Mouse (Mus musculus): ENCODE measurements at regions not wholly inside any gene's neighbourhood (a gene's known extent, or its start where the extent isn't known, plus 50 kb on each side); places are given as distances from the start of the nearest gene placed in this dataset.

DNA sequence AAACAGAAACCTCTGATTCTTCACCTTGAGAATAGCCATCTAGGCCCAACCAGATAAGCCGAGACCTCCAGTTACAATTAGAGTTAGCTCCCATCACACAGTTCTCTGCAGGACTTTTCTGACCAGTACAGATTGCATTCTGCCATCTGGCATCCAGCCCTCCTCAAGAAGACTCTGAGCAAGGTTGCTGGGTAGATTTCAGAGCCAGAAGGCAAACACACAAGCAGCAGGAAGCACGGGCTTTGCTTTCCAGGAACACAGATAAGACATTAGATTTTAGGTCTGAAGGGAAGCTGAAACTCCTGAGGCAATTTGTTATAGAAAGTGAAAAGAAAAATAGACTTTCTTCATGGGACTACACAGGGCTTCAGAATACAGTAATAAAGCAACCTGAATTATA lies 630.9 kb upstream of the Intu start:
- no peak for DNase-seq
- intact Hi-C loops (cut with DNase I), result no loop called here

DNA sequence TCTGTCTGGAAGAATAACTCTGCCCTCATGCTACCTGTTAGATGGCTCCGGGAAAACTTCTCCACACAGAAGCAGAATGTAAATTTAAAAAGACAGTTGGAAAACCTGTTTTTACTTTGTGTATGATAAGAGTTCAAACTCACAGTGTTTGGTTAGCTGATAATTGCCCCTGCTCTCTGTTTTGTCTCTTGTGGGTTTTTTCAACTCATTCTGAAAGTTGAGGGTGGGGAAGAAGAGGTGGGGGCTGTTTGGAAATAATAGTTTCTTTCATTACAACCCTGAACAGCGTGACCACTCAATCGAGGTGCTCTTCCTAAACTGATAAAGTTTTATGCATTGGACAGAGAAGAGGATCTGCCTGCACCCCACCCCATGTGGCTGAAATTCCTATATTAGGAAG lies 626.7 kb upstream of the Intu start:
- intact Hi-C loops (cut with DNase I), result no loop called here
- no peak for DNase-seq

DNA sequence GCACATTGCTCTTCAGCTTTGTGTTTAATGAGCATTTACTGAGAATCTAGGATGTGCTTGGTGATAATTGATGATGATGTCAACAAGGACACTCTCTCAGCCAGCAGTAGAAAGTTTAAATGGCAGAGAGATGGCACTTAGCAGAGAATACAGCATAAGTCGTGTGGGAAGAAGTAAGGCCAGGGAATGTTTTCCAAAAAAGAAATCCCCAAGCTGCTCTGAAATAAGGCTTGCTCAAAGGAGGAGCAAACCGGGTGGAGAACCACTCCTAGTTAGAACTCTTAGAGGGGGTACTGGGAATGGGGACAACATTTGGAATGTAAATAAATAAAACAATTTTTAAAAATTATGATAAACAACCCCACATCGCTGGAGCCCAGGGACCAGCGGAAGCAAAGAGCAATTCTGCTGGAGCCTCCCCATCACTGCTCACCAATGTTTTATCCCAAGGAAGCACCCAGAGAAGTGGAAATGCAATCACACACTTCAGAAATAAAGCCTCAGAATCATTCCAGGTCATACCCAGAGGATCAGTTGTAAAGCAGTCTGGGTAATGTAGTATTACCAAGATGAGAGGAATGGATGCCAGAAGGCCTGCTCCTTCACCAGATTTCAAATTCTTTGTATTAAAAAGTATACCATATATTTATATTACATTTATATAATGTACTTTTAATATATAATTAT lies 622.3 kb upstream of the Intu start:
- DNase-seq, result no peak
- intact Hi-C loops (cut with DNase I), result no loop called here

DNA sequence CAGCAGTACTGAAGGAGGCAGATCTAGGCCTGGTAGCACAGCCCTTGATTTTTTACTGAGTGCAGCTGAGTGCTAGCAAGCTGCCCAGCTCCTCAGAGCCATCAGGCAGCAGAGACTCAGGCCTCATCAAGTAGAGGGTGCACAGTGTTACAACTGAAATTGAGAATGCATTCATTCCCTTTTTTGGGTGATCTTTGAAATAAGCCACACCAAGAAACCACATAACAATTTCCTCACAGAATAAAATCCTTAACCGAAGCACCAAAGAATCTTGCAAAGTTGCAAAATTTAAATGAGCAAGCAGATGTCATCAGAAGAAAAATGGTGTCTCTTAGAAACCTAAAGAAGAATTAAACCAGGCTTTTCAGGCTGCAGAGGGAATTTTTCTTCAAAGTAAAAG lies 621.4 kb upstream of the Intu start:
- intact Hi-C loops (cut with DNase I), result no loop called here
- DNase-seq, result no peak

DNA sequence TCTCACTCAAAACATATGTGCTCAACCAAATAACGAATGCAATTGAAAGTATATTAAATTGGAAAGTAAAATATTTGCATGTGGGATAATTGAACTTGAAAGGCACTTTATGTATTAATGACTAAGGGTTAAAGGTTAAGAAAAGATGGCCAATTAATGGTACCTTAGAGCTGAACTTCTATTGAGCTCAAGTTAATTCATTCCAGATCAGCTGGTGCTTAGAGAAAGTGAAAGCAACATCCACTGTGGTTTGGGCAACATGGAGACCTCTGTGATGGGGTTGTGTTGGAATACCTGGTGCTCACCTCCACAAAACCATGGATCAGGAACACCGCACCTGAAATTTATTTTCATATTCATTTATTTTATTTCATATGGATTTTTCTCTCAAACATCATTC lies 612.5 kb upstream of the Intu start:
- intact Hi-C loops (cut with DNase I), result no loop called here
- no peak for DNase-seq

DNA sequence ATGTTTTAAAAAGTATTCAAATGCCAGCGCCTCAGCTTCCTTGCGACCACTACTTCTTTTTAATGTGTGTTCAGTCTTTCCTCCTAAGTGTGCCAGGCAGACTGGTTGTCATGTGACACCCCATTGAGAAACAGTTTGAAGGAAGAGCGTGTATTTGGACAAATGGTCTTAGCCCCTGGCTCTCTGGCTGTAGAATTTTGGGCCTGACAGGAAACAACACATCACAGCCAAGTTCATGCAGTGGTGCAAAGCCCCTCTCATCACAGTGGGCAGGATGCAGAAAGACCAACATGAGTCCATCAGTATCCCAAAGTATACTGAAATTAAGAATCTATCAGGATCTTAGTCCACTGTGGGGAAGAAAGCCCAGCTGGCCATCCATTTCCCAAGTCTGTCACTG lies 605.6 kb upstream of the Intu start:
- intact Hi-C loops (cut with DNase I), result no loop called here
- no peak for DNase-seq

DNA sequence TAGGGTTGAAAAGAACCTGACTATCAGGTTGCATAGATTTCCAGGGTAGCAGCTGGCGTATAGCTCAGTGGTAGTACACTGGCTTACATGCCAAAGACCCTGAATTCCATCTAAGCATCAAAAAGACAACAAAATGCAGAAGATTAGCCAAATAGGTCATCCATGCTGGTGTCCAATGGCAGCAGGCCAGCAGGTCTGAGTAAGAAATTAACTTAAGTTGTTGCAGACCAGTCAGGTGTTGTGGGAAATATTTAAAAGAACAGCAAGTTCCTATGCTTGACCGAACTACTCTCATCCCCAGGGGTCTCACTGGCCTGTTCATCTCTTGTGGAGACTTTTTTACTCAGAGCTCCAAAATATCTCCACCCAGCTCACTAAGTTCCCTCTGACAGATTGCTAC lies 602.7 kb upstream of the Intu start:
- DNase-seq, result no peak
- intact Hi-C loops (cut with DNase I), result no loop called here

DNA sequence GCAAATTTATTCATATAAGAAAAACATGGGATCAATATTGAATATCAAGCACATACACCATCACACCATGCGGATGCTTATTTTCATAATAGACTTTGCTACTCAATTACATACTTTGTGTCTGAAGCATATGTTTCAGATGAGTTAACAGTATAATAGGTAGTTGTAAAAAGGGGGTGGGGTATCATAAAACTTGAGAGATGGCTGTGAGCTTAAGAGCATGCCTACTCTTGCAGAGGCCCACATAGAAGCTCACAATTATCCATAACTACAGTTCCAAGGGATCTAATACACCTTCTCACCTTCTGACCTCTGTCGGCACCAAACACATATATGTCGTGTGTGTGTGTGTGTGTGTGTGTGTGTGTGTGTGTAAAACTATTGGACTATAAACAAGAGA lies 597.7 kb upstream of the Intu start:
- intact Hi-C loops (cut with DNase I), result no loop called here
- DNase-seq, result no peak

DNA sequence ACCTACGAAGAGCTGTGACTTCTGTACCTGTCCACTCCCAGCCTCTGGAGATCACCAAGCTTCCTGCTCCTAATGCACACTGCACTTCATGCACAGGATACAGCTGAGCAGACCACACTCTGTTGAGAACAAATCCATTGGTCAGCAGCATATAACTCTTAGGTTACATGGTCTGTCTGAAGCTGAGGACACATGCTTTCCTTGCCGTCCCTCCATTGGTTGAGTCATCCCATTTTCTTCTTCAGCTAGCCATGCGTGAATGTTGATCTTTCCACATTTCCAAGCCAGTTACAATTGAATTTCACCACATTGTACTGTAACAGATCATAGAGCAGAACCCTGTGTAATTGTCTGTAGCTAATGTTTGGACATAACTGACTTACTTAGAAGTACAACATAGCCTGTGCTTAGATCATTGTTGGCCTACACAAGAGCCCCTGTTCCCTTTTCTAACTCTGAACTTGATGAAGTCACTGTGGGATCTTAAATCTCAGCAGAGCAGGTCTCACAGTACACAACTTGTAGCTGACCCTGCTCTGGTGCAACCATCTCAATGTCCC lies 593.3 kb upstream of the Intu start:
- no peak for DNase-seq
- intact Hi-C loops (cut with DNase I), result no loop called here

DNA sequence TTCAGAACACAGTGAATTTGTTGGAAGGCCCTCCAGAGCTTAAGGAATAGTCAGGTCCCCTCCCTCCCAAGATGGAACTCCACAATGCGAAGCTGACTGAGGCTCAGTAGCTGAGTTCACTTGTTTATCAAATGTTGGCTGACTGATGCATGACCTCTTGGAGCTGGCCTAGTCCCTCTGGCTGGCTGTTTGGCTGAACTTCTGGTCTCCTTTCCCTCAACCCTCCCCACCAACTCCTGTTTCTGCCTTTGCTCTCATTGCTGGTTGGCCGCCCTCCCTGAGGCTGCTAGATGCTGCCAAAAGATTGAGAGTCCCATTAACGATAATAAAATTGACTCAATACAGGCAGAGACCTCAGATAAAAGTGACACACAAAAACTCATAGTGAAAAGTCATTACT lies 586.5 kb upstream of the Intu start:
- intact Hi-C loops (cut with DNase I), result no loop called here
- DNase-seq, result peak; percentile 68 to 77

DNA sequence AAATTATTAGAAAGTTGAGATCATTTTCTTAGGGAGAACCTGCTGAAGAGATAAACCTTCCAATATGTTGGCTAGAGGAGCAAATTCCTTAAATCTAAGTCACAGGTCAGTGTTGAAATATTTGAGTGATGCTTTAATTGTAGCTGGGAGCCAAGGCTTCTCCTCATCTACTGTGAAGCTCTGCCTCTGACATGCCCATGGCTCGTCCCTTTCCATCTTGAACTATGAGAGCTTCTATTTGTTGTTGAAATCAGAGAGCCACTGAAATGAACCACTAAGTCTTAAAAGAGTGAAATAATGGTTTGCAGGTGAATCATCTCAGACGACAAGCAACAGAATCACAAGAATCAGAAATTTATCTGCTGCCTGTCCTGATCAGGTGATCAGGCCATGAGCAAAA lies 579.0 kb upstream of the Intu start:
- DNase-seq, result no peak
- intact Hi-C loops (cut with DNase I), result no loop called here

DNA sequence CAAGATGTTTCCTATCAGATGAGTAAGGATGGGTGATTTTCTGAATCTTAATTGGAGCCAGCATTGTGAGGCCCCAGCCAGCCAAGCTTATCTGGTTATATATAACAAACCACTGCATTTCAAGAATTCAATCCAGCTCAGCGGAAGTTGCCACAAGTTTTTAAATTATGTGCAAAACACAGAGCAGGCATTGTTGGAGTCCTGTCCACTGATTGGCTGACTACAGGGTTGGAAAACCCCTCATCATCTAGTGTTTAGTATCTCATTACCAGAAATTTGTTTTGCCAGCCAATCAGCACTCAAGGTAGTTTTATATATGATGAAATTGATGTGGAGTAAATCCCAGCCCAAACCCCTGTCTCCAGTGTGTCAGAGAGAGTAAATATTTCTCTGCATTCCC lies 578.5 kb upstream of the Intu start:
- intact Hi-C loops (cut with DNase I), result no loop called here
- no peak for DNase-seq

DNA sequence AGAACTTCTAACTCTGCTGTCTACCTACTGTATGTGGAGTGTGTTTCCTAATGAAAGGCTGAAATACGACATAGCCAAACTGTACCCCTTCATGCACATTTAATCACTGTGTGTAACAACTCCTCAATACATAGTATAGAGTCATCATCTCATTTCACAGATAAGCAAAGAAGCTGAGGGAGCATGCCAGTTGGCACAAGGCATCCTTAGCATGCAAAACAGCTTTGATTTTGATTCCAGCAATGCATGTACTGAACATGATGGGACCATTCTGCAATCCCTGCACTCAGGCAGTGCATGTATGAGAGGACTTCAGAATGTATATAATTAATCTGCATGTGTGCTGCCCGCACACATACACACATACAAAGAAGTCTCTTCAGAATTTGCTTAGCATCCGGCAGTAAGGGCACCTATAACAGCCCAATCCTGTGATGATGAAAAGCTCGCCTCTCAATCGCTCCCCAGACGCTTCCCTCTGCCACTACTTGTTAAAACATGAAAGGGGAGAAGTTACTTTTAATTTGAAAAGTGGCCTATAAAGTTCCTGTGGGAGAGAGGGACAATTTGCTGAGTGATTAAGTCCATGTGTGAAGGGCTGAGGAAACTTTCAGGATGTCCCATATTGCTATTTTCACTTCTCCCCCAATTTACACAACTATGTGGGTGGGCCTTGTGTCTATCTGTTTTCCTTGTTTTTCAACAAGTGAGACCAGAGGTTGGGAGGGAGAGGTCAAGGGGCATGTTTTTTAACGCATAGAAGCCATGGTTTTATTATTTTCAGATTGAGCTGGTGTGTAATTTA lies 569.0 kb upstream of the Intu start:
- no peak for DNase-seq
- intact Hi-C loops (cut with DNase I), result no loop called here

DNA sequence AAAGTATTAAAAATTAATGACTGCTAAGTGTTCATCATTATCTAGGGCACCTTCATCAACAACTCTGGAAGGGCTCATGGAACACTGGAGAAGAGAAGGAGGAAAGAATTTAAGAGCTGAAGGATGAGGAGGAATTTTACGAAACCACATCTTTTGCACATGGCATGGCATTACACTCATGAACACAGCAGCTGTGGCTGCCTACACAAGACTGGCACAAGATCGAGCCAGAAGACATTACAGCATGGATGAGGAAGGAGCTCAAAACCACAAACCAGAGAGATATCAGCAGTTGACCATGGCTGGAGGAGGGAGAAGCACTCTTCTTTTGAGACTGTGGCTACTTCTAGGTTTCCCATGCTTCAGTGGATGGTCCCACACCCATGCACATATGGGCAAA lies 565.7 kb upstream of the Intu start:
- DNase-seq, result no peak
- intact Hi-C loops (cut with DNase I), result no loop called here

DNA sequence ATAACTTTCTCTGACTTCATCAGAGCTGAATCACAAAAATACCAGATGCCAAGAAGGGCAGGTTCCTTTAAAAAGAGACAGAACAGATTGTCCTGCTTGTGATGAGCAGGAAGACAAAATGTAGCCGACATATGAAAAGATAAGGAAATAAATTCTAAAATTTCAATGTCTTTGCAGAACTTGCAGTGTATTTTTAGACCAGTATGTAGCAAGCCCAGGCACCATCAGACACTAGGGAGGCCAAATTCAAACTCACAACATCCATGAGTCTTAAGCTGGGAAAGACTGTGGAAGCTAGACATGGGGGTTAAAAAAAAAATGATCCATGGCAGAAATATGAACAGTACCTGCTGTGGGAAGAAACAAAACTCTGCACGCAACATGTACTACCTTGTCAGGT lies 564.7 kb upstream of the Intu start:
- no peak for DNase-seq
- intact Hi-C loops (cut with DNase I), result no loop called here

DNA sequence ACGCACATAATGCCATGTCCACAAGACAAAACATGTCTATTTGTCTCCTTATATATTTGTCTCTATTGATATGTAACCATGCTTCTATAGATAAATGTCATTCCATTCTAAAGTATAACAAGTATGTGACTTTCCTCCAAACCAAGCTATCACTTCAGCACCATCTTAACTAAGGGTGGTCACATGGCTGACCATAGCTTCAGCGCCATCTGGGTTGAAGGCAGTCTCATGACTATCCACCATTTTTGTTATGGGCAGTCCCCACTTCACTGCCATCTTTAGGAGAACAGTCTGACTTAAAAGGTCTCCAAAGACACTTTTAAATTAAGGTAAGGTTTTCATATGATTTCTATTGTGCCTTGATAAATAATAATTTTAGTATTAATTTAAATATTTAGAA lies 554.1 kb upstream of the Intu start:
- intact Hi-C loops (cut with DNase I), result no loop called here
- DNase-seq, result no peak

DNA sequence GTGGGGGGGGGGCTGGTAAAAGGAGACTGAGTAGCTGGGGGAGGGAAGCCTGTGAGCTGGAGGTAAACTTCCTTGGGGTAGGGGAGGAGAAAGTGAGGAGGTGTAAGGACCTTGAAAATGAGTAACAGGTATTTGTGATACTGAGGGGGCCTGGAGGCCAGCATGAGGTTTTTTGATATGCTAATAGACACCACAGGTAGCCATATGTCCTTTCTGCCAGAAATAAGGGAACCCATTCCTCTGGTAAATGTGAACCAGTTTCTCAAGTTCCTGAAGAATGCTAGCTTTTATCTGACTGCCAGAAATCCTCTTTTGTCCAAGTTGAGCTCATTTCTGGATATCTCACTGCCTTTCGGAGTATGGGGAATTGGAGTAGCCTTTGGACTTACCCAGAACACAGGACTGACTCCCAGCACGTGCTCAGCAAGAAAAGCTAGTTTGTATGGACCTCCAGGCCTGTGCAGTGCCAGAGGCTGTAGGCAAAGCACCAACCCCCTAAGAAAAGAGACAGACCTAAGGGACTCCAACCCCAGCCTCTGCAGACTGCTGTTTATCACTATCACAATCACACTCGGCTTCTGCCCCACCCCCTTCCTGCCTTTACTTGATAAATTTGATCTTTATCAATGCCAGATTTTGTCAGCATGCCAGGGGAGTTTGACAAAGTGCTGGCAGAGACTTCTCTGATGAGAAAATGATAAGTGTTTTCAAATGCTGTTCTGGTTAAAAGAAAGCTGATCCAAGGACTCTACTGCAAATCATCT lies 552.0 kb upstream of the Intu start:
- no peak for DNase-seq

DNA sequence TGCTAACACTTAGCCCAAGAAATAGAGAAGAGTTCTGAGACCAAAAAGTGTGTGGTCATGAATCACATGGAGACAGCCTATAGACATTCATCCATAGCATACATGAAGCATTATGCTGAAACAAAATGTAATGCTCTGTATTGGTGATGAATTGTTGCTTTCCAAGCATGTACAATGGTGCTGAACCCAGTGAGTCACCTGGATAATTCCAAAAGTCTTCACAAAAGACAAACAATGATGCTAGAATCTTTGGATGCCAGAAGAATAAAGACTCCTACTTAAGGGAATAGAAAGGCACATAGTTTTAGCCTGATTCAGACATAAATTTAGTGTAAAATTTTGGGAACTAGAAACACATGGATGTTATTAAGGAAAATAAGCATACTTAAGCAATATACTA lies 548.4 kb upstream of the Intu start:
- DNase-seq, result no peak

More for the DNA sequence above, 552.0 kb upstream of the Intu start:
- intact Hi-C loops (cut with DNase I), result no loop called here

DNA sequence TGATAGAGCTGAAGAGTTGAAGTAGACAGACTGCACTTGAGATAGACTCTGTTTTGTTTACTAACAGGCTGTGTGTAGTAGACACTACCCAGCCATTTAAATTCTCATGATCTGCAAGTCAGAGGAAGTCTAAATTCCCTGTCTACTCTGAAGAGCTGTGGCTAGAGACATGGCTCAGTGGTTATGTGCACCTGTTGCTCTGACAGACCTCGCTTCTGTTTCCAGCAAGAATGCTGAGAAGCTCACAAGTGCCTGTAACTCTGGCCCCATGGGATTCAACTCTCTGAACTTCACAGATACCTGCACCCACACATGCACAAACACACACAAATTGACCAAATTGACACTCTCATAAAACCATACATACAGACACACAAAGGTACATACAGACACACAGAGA lies 543.4 kb upstream of the Intu start:
- intact Hi-C loops (cut with DNase I), result no loop called here
- no peak for DNase-seq

More for the DNA sequence above, 548.4 kb upstream of the Intu start:
- intact Hi-C loops (cut with DNase I), result no loop called here

DNA sequence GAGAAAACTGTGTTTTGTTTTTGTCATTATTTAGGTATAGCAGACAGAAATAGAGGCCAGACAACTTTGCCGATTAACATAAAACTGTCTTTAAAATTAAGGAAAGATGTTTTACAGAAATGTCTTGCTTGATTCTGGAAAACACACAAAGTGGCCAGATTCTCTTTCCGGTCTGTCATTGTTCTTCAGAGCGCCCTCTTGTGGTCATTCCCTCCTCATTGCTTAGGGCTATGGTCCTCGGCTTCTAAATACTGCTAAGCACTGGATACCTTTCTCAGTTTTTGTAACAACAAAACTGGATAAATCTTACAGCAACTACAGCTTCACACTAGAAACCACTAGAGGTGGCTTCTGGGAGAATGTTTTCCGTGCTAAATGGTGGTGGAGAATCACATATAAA lies 532.5 kb upstream of the Intu start:
- DNase-seq, result peak in 1 of 2 experiments; percentile 26
- intact Hi-C loops (cut with DNase I), result loop anchor here (5.0 kb wide), 1 partner anchor 1116 kb away; no protein-coding TSS in a partner anchor

DNA sequence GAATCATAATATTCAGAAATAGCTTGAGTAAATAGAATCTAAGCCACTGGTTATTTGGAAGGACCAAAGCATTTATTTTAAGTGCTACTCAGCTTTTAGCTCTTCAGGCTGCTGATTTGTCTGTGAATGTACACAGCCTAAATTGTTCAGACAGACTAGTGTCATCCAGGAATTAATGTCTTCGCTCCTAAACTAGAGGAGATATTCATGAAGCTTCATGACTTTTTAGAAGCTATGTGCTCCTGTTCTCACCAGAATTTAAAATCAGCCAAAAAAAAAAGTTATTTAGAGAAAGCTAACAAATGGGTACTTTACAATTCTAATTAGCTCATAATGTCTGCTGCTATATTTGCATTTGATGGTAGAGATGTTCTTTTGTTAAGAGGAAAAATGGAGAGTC lies 531.2 kb upstream of the Intu start:
- intact Hi-C loops (cut with DNase I), result loop anchor here (5.0 kb wide), 1 partner anchor 1118 kb away; no protein-coding TSS in a partner anchor
- no peak for DNase-seq

Measured in gastrocnemius, postnatal 36 days (tissue).